Mouse (Mus musculus) C2C12 (cell line): ENCODE data around the gene Wtap. TPM values are rescaled to one million over a fixed set of nuclear protein-coding genes. Genes with fewer than 3 reads are reported as not detected.
"Not testable (repeated sequence)": the region's sequence is repeated elsewhere in the genome, so short reads cannot be mapped to it uniquely, and the experiment has no call there.

ENCODE experiments used
- H3K27me3 ChIP-seq: one replicate; pipeline ENCODE4 v1.6.1; 2011; ENCODE audit not compliant: control insufficient read depth, insufficient read depth, insufficient read length
- H3K36me3 ChIP-seq: one replicate; pipeline ENCODE4 v1.6.1; 2011; ENCODE audit not compliant: control insufficient read depth, insufficient read depth
- H3K4me3 ChIP-seq: one replicate; pipeline ENCODE4 v1.5.1; 2011; ENCODE audit warnings: mild to moderate bottlenecking, control low read depth; ENCODE audit not compliant: poor library complexity, insufficient read depth, severe bottlenecking
- H3K79me2 ChIP-seq: one replicate; pipeline ENCODE4 v1.6.1; 2011; ENCODE audit not compliant: control insufficient read depth, insufficient read depth
- H3K79me3 ChIP-seq: one replicate; pipeline ENCODE4 v1.6.1; 2011; ENCODE audit warnings: low read depth, control low read depth
- H3ac ChIP-seq: one replicate; pipeline ENCODE3; 2011; ENCODE audit warnings: low read depth; ENCODE audit not compliant: control insufficient read depth, insufficient read length
- CEBPB ChIP-seq: IDR thresholded peaks from one replicate; pipeline ENCODE4 v1.6.1; 2011; ENCODE audit warnings: low read depth, mild to moderate bottlenecking, control low read depth, moderate library complexity
- CTCF ChIP-seq: IDR thresholded peaks from one replicate; pipeline ENCODE4 v1.5.1; 2011; ENCODE audit not compliant: control insufficient read depth, insufficient read depth, insufficient read length
- FOSL1 ChIP-seq: IDR thresholded peaks from one replicate; pipeline ENCODE4 v1.8.0; 2011; ENCODE audit warnings: mild to moderate bottlenecking, low read length; ENCODE audit not compliant: poor library complexity, insufficient read depth, severe bottlenecking
- MAX ChIP-seq: IDR thresholded peaks from one replicate; pipeline ENCODE4 v1.6.1; 2011; ENCODE audit warnings: mild to moderate bottlenecking, control low read depth
- MYOD1 ChIP-seq: IDR thresholded peaks from one replicate; pipeline ENCODE4 v1.6.1; 2011; ENCODE audit warnings: low read depth; ENCODE audit not compliant: control insufficient read depth, insufficient read length
- MYOG ChIP-seq: IDR thresholded peaks from one replicate; pipeline ENCODE4 v1.6.1; 2011; ENCODE audit not compliant: control insufficient read depth, insufficient read length; ENCODE audit errors: extremely low read depth
- USF1 ChIP-seq: IDR thresholded peaks from one replicate; pipeline ENCODE4 v1.6.1; 2011; ENCODE audit warnings: low read depth, mild to moderate bottlenecking, control low read depth, moderate library complexity
- polyA plus RNA-seq: library from polyadenylated mRNA; unstranded; fragments of >200 nt; fragmentation: generic; extraction: Trizol; gene quantifications from one replicate; pipeline ENCODE4 v1.2.1, GENCODE M21; 2012; ENCODE audit warnings: missing spikeins

Wtap gene
- polyA plus RNA-seq, 1 experiment, result 25.7 TPM

GRCm38 (mm10) chr17:12938077-12938476 lies 55.9 kb downstream of the Wtap start:
- no peak for TF ChIP-seq MAX
- TF ChIP-seq USF1, result no peak
- no peak for TF ChIP-seq CTCF
- TF ChIP-seq MYOD1, result no peak
- TF ChIP-seq FOSL1, result no peak
- TF ChIP-seq CEBPB, result no peak
- Histone ChIP-seq H3K79me2 (no peaks in the 10 kb centered on the region), H3K4me3 (no peak overlapping the region), H3K36me3 (peaks cover 6% of the 10 kb centered on the region), H3K27me3 (no peaks in the 10 kb centered on the region), H3K79me3 (no peaks in the 10 kb centered on the region), H3ac (no peak overlapping the region)

- Histone ChIP-seq H3K79me2 (no peaks in the 10 kb centered on the region), H3K36me3 (no peaks in the 10 kb centered on the region), H3K79me3 (no peaks in the 10 kb centered on the region), H3K27me3 (no peaks in the 10 kb centered on the region), H3ac (no peak overlapping the region), H3K4me3 (no peak overlapping the region)
- TF ChIP-seq CEBPB (no peak), USF1 (no peak), FOSL1 (no peak), MYOG (no peak), CTCF (no peak), MYOD1 (no peak), MAX (no peak)
Measured at GRCm38 (mm10) chr17:12937412-12937970, 56.5 kb downstream of the Wtap start.

GRCm38 (mm10) chr17:12935719-12936118 lies 58.2 kb downstream of the Wtap start:
- no peaks in the 10 kb centered on the region for H3K27me3 ChIP-seq
- H3ac ChIP-seq, result no peak overlapping the region

GRCm38 (mm10) chr17:12931576-12931975 lies 62.4 kb downstream of the Wtap start:
- H3ac ChIP-seq, H3K36me3 ChIP-seq, H3K27me3 ChIP-seq, H3K4me3 ChIP-seq, H3K79me3 ChIP-seq, H3K79me2 ChIP-seq: not testable (repeated sequence)

More at GRCm38 (mm10) chr17:12935719-12936118, 58.2 kb downstream of the Wtap start:
- Histone ChIP-seq H3K79me2 (no peaks in the 10 kb centered on the region), H3K4me3 (no peak overlapping the region), H3K36me3 (no peaks in the 10 kb centered on the region), H3K79me3 (no peaks in the 10 kb centered on the region)
- TF ChIP-seq MYOG (no peak), FOSL1 (no peak), MAX (no peak), USF1 (no peak), CTCF (no peak), CEBPB (no peak), MYOD1 (no peak)

GRCm38 (mm10) chr17:12925703-12926180 lies 68.2 kb downstream of the Wtap start:
- peaks cover 59% of the 10 kb centered on the region for H3K36me3 ChIP-seq

GRCm38 (mm10) chr17:12925001-12925400 lies 69.0 kb downstream of the Wtap start:
- peaks cover 66% of the 10 kb centered on the region for H3K36me3 ChIP-seq
- no peaks in the 10 kb centered on the region for H3K27me3 ChIP-seq
- H3K4me3 ChIP-seq, result no peak overlapping the region
- H3K79me3 ChIP-seq, result peaks cover 9% of the 10 kb centered on the region
- no peak overlapping the region for H3ac ChIP-seq
- H3K79me2 ChIP-seq, result peaks cover 23% of the 10 kb centered on the region
- TF ChIP-seq MYOG (no peak), CEBPB (no peak), FOSL1 (no peak), CTCF (no peak), MYOD1 (no peak), MAX (no peak), USF1 (no peak)

More at GRCm38 (mm10) chr17:12925703-12926180, 68.2 kb downstream of the Wtap start:
- Histone ChIP-seq H3K79me2 (peaks cover 16% of the 10 kb centered on the region), H3K4me3 (no peak overlapping the region), H3ac (no peak overlapping the region), H3K27me3 (no peaks in the 10 kb centered on the region), H3K79me3 (peaks cover 3% of the 10 kb centered on the region)
- TF ChIP-seq CTCF (no peak), MAX (no peak), MYOG (no peak), CEBPB (no peak), MYOD1 (no peak), FOSL1 (no peak)
